Mouse (Mus musculus) ovary, postnatal 36 days (tissue): Measurements from ENCODE around the gene Gm6890.
"Not testable (repeated sequence)": the region's sequence is repeated elsewhere in the genome, so short reads cannot be mapped to it uniquely, and the experiment has no call there.

Experiments
- DNase-seq: peaks from one replicate; pipeline ENCODE4 v3.0.0; 2022; ENCODE audit warnings: low spot score, mixed read lengths

Gene Gm6890

GRCm38 (mm10) chrX:74740627-74741026 is at the start of gene Gm6890:
TSS of gene Gm6890 (plus strand) at chrX:74740927.
- DNase-seq, result not testable (repeated sequence)

- DNase-seq, result not testable (repeated sequence)
These were observed 14.5 kb upstream of the Gm6890 start for GRCm38 (mm10) chrX:74726195-74726594.

DNA sequence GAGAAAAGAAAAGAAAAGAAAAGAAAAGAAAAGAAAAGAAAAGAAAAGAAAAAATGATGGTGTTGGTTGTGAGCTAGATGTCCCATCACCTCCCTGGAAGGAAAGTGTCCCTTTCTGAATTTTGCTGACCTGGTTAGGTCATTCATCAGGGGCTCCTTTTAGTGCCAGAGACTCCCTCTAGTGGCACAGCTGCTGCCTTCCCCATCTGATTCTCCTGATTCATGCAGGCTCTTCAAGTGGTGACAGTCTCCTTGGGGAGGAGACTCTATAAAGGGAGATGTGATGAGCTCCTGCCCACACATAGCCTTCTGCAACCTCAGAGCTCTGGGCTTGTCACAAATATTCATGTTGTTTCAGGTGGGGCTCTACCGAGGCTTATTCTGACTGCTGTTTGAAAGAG is 30.0 kb downstream of the Gm6890 start:
- DNase-seq, result not testable (repeated sequence)
